Mouse (Mus musculus) heart, adult 2 months (tissue): ENCODE measurements around the gene Sp1. TPM values are rescaled to one million over a fixed set of nuclear protein-coding genes. Genes with fewer than 3 reads are reported as not detected.
A peak's percentile ranks its signal among the peaks of the same experiment; 100 is the strongest.

Experiments
- DNase-seq, 2 experiments: peaks; one replicate each; pipeline ENCODE4 v3.0.0; 2021
- H3K27ac ChIP-seq: fragments of 200-600 bp; 2 replicates; pipeline ENCODE4 v1.8.1; 2022
- H3K27me3 ChIP-seq: fragments of 200-500 bp; 2 replicates; pipeline ENCODE4 v1.6.1; 2012; ENCODE audit warnings: mild to moderate bottlenecking, low read length, inconsistent platforms, mixed read lengths; ENCODE audit not compliant: control insufficient read depth, insufficient read depth
- H3K36me3 ChIP-seq: fragments of 200-500 bp; 2 replicates; pipeline ENCODE4 v1.6.1; 2012; ENCODE audit warnings: low read length, inconsistent platforms; ENCODE audit not compliant: control insufficient read depth, insufficient read depth
- H3K4me1 ChIP-seq: fragments of 200-500 bp; 2 replicates; pipeline ENCODE4 v1.6.1; 2011; ENCODE audit warnings: low read length; ENCODE audit not compliant: control insufficient read depth, insufficient read depth
- H3K4me3 ChIP-seq: fragments of 200-600 bp; 2 replicates; pipeline ENCODE4 v1.8.1; 2022
- H3K79me2 ChIP-seq: fragments of 200-500 bp; replicated peaks from 2 replicates; pipeline ENCODE4 v1.6.1; 2012; ENCODE audit warnings: mild to moderate bottlenecking, inconsistent platforms, low read length, moderate library complexity, mixed read lengths; ENCODE audit not compliant: control insufficient read depth, insufficient read depth
- H3K9ac ChIP-seq: fragments of 200-500 bp; 2 replicates; pipeline ENCODE4 v1.6.1; 2012; ENCODE audit warnings: low read depth, mild to moderate bottlenecking, control low read depth, inconsistent platforms, low read length, mixed read lengths
- CTCF ChIP-seq: fragments of 200-600 bp; IDR thresholded peaks from 2 replicates; pipeline ENCODE4 v1.8.1; 2022; ENCODE audit warnings: antibody characterized with exemption, mild to moderate bottlenecking, moderate library complexity
- EP300 ChIP-seq: fragments of 200-500 bp; IDR thresholded peaks from 2 replicates; pipeline ENCODE4 v1.6.1; 2011; ENCODE audit warnings: low read depth, low read length, control low read depth; ENCODE audit not compliant: insufficient read depth
- POLR2A ChIP-seq: fragments of 200-500 bp; IDR thresholded peaks from 2 replicates; pipeline ENCODE4 v1.6.1; 2011; ENCODE audit warnings: mild to moderate bottlenecking, low read depth, low read length, control low read depth; ENCODE audit not compliant: insufficient read depth
- WGBS: fragments of 180-500 bp; shearing (Covaris S2); methylation state at CpG from one replicate; pipeline ENCODE4 v1.1.7; 2018; 5-methylcytosine and 5-hydroxymethylcytosine counted together
- intact Hi-C: fragments of 180-260 bp; cut with DNase I; formaldehyde crosslinking; loops from one replicate; pipeline ENCODE4 v1.15.1; 2025
- polyA plus RNA-seq: library from polyadenylated mRNA; depleted of rRNA; stranded (reverse); fragments of >200 nt; gene quantifications from 2 replicates; pipeline ENCODE4 v1.2.3, GENCODE M21; 2012
- total RNA-seq, 2 experiments: library from RNA; stranded (reverse); gene quantifications; 2 replicates each; pipeline ENCODE4 v1.2.3; 2021

The Sp1 gene
- total and polyA plus RNA-seq, 3 experiments: 9.6 to 41.5 (median 36.5) TPM

DNA sequence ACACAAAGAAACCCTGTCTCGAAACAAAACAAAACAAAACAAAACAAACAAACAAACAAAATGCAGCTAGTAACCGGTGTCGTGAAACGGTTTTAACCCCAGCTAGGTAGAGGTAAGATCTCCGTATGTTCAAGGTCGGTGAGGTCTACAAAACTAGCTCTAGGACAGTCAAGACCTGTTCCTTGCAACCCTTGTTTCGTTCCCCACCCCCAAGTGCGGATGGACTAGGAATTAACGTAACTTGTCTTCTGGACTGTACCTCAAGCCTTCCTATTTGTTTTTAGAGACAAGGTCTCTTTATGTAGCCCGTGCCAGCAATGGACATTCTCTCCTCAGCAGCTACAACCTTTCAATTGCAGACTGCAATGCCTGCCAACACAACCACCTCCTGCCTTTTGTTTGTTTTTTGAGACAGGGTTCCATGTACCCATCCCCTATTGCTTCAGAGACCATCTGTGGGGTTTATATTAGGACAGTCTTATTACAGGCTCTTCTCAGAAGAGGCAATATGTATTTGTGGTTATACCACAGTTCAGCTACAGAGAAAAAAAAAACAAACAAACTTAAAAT is 5.4 kb upstream of the Sp1 start:
- H3K27ac ChIP-seq: peak overlapping the region; percentile 99
- H3K4me1 ChIP-seq: peaks cover 8% of the 10 kb centered on the region
- no peak for TF ChIP-seq CTCF
- TF ChIP-seq POLR2A: no peak
- no peak for TF ChIP-seq EP300
- peak overlapping the region; percentile 33; the same call in 1 of the 2 replicates for H3K9ac ChIP-seq
- H3K4me3 ChIP-seq: peak overlapping the region; percentile 57; the same call in 1 of the 2 replicates
- H3K27me3 ChIP-seq: no peaks in the 10 kb centered on the region
- intact Hi-C loops: loop anchor here (10.0 kb wide), 1 partner anchor 296 kb away; the partner anchor contains the start of gene Tns2
- 87% methylated on average over 10 of the region's 10 CpGs for WGBS
- H3K36me3 ChIP-seq: peaks cover 10% of the 10 kb centered on the region; the same call in 1 of the 2 replicates
- H3K79me2 ChIP-seq: no peaks in the 10 kb centered on the region
- DNase-seq: no peak

DNA sequence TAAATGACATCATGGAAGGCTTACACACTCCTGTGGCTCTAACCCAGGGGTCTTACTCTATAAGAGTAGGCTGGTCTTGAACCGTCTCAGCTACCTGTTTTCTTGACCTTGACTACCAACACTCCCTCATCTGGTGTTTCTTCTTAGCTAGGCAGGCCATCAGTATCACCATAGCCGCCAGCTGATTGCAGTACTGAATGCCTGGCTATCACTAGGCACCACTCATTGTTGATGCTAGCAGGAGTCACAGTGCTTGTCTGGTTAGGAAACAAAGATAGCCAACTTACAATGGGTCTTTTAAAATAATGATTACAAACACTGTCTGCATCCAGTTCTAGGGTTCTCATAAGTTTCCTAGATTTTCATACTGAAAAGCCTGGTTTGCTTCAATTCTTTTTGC is 4.7 kb upstream of the Sp1 start:
- no peaks in the 10 kb centered on the region for H3K79me2 ChIP-seq
- no peak for DNase-seq
- H3K9ac ChIP-seq: no peak overlapping the region
- no peaks in the 10 kb centered on the region for H3K27me3 ChIP-seq
- no peak overlapping the region for H3K4me3 ChIP-seq
- peaks cover 8% of the 10 kb centered on the region for H3K4me1 ChIP-seq
- peaks cover 10% of the 10 kb centered on the region; the same call in 1 of the 2 replicates for H3K36me3 ChIP-seq
- WGBS: 81% methylated on average over 2 of the region's 2 CpGs
- intact Hi-C loops: loop anchor here (10.0 kb wide), 1 partner anchor 296 kb away; the partner anchor contains the start of gene Tns2
- peak overlapping the region; percentile 99; the same call in 1 of the 2 replicates for H3K27ac ChIP-seq
- TF ChIP-seq EP300 (no peak), POLR2A (no peak), CTCF (no peak)

DNA sequence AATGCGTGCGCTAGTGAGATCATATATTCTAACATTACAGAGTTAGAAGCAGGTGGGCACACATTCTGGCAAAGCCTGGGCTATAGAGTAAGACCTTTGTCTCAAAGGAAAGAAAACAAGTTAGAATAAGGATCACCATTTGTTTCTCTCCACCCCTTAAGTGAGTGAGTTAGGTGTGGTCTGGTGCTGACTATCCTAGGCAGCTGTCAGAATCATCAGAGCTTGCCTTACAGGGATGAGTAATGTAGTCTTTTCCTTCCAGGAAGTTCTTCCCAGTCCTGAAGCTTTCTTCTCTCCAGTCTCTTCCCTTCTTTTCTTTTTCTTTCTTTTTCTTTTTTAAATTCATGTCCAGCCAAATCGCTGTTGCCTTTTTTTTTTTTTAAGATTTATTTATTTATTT is 3.7 kb upstream of the Sp1 start:
- no peak overlapping the region for H3K9ac ChIP-seq
- WGBS: 90% methylated on average over 3 of the region's 3 CpGs
- peaks cover 8% of the 10 kb centered on the region for H3K4me1 ChIP-seq
- H3K36me3 ChIP-seq: peaks cover 12% of the 10 kb centered on the region; the same call in 1 of the 2 replicates
- no peaks in the 10 kb centered on the region for H3K27me3 ChIP-seq
- no peak overlapping the region for H3K4me3 ChIP-seq
- H3K79me2 ChIP-seq: no peaks in the 10 kb centered on the region
- no peak for DNase-seq
- TF ChIP-seq CTCF: no peak
- TF ChIP-seq EP300: no peak
- TF ChIP-seq POLR2A: no peak
- no peak overlapping the region for H3K27ac ChIP-seq
- intact Hi-C loops: loop anchor here (10.0 kb wide), 1 partner anchor 297 kb away; the partner anchor contains the start of gene Tns2

DNA sequence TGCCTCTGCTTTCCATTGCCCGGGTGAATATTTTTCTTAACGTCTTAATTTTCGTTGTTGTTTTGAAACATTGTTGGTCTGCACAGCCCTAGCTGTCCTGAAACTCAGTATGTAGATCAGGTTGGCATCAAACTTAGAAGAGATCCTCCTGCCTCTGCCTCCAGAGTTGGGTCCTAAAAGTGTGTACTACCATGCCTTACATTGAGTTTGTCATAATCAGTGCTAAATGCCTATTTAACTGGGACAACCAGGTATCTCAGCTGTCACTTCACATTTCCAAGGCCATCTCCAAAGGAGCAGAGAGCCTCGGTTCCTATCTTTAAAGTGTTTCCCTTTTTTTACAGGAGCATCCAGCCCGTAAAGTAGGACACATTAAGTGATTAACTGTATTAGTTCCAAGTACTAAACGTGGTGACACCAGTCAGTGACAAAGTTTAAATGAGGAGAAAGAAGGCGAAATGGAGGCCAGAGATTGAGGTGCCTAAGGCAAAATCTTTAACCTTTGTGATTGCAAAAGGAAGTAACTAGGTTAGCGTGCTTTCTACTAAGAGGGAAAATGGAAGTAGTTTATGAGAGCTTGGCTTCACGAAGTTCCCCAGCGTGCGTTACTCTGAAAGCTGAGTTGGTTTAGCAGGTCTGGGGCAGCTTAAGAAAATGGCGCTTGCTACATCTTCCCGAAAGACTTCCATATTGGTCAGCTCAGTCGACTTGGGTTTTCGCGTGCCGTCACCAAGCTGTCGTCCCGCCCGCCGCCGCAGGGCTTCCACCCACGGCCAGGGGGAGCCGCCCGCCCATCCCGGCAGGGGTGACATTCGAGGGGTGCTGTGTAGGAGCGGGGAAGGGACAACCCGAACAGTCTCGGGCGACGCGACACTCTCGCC is 1.1 kb upstream of the Sp1 start:
- peak in 1 of 2 experiments; percentile 17 for DNase-seq
- Histone ChIP-seq H3K4me1 (peaks cover 16% of the 10 kb centered on the region), H3K4me3 (peak overlapping the region; percentile 67), H3K27ac (peak overlapping the region; percentile 100), H3K36me3 (peaks cover 24% of the 10 kb centered on the region), H3K27me3 (no peaks in the 10 kb centered on the region), H3K9ac (peak overlapping the region; percentile 87), H3K79me2 (no peaks in the 10 kb centered on the region)
- TF ChIP-seq CTCF (peak; percentile 77), POLR2A (no peak)
- intact Hi-C loops: loop anchor here (5.0 to 10.0 kb wide), 2 partner anchors 112 to 300 kb away; partner anchors contain the start of genes Map3k12, Tarbp2 and Tns2
- 13% methylated on average over 34 of the region's 34 CpGs for WGBS

DNA sequence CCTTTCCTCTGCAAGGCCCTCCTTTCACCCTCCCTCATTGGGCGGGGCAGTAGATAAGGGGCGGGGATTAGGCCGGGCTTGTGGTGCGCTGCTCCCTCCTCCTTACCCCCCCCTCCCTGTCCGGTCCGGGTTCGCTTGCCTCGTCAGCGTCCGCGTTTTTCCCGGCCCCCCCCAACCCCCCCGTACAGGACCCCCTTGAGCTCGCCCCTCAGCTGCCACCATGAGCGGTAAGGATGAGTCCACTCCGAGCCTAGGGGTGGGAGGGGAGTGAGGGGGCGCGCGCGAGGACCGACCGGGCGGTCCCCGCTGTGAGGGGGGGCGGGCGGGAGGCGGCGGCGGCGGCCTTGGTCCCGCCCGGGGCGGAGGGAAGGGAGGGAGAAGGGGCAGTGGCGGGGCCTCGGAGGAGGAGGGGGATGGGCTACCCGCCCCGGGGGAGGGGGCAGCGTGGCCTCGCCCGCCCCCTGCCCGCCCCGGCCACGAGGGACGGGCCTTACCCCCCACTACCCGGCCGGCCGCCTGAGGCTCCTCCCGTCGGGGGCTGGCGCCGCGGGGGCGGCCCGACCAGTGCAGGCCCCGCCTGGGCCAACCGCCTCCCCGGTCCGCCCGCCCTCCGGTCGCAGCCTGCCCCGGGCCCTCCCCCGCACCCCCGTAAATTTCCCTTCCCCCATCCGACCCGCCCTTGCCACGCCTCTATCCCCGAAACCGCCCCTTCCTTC is 411 bp downstream of the Sp1 start:
- intact Hi-C loops: loop anchor here (5.0 to 10.0 kb wide), 2 partner anchors 111 to 302 kb away; partner anchors contain the start of genes Map3k12, Tarbp2 and Tns2
- peaks cover 31% of the 10 kb centered on the region for H3K36me3 ChIP-seq
- H3K79me2 ChIP-seq: no peaks in the 10 kb centered on the region
- under 1% methylated on average over 38 of the region's 69 CpGs for WGBS
- H3K9ac ChIP-seq: peak overlapping the region; percentile 74
- H3K27me3 ChIP-seq: no peaks in the 10 kb centered on the region
- TF ChIP-seq CTCF (no peak), EP300 (no peak), POLR2A (peak; percentile 51)
- peak overlapping the region; percentile 94 for H3K27ac ChIP-seq
- H3K4me3 ChIP-seq: peak overlapping the region; percentile 62
- H3K4me1 ChIP-seq: peaks cover 12% of the 10 kb centered on the region
- DNase-seq: peak; percentile 91 to 93
